ENCODE assay signal across 16 mouse cellular contexts in genomic region chr9:120012781-120013180, GRCm38 (mm10). TPM values are rescaled to one million over a fixed set of nuclear protein-coding genes. Genes with fewer than 3 reads are reported as not detected.
A peak's percentile ranks its signal among the peaks of the same experiment; 100 is the strongest.
DNase-seq lines count a peak whose midpoint lies in the region; ATAC-seq and TF ChIP-seq lines count a peak whose summit lies in the region.
"Had no signal": no experiment of that assay in that cellular context is flagged by ENCODE, and none has a peak within 500 bp of the region (broad histone marks: within the 10 kb centered on the region; RNA-seq: fewer than 3 reads in every experiment).

No protein-coding gene starts in this region.

- TF ChIP-seq EP300 in ES-Bruce4 (IDR thresholded peaks at IDR 0.05; ENCODE audit: insufficient read depth, low read depth, low read length) = no peak

- no peak for TF ChIP-seq POLR2A in ES-Bruce4 (IDR thresholded peaks at IDR 0.05; ENCODE audit: insufficient read depth, low read length)

- no peaks in the 10 kb centered on the region for H3K9me3 ChIP-seq in ES-Bruce4 (replicated peaks; ENCODE audit: control insufficient read depth, insufficient read depth, low read length, poor library complexity, severe bottlenecking)
- H3K9me3 ChIP-seq: liver, embryonic 13.5 days; stomach, embryonic 15.5 days had no signal

- no peaks in the 10 kb centered on the region for H3K36me3 ChIP-seq in ES-Bruce4 (ENCODE audit: control insufficient read depth, insufficient read depth, low read length, poor library complexity, severe bottlenecking)
- H3K36me3 ChIP-seq: embryonic facial prominence, embryonic 10.5 days; liver, embryonic 13.5 days; stomach, embryonic 15.5 days had no signal

- no peak for ATAC-seq in inflammation-experienced regulatory T-cells, adult 6 months
- ATAC-seq: forebrain, embryonic 14.5 days had no signal

- H3K4me3 ChIP-seq in layer of hippocampus, adult 2 months = no peak overlapping the region
- H3K4me3 ChIP-seq in ES-Bruce4 (ENCODE audit: low read depth, low read length) = no peak overlapping the region
- H3K4me3 ChIP-seq: embryonic facial prominence, embryonic 10.5 days; liver, embryonic 13.5 days; stomach, embryonic 15.5 days had no signal

- peak overlapping the region; percentile 98; the same call in 1 of the 2 replicates for H3K27ac ChIP-seq in layer of hippocampus, adult 2 months
- H3K27ac ChIP-seq in ES-Bruce4 (ENCODE audit: insufficient read depth, low read length) = peak overlapping the region; percentile 24; the same call in 1 of the 2 replicates
- H3K27ac ChIP-seq: embryonic facial prominence, embryonic 10.5 days; liver, embryonic 13.5 days; stomach, embryonic 15.5 days had no signal

- no peak overlapping the region for H3K9ac ChIP-seq in ES-Bruce4 (ENCODE audit: low read depth, poor library complexity, severe bottlenecking)
- H3K9ac ChIP-seq: liver, embryonic 13.5 days; stomach, embryonic 15.5 days had no signal

- H3K27me3 ChIP-seq in ES-Bruce4 (ENCODE audit: control insufficient read depth, insufficient read depth, low read length, poor library complexity, severe bottlenecking) = no peaks in the 10 kb centered on the region
- H3K27me3 ChIP-seq: stomach, embryonic 15.5 days had no signal

- no peak for TF ChIP-seq CTCF in layer of hippocampus, adult 2 months (conservative IDR thresholded peaks at IDR 0.05)
- TF ChIP-seq CTCF in ES-Bruce4 (IDR thresholded peaks at IDR 0.05; ENCODE audit: low read depth, low read length) = no peak

- peaks cover 2% of the 10 kb centered on the region for H3K4me1 ChIP-seq in ES-Bruce4 (ENCODE audit: control insufficient read depth, insufficient read depth, low read length)

- DNase-seq in cerebellum, adult 9-11 months = peak; percentile 30
- no peak for DNase-seq in cerebellum, adult 8-10 months
- DNase-seq in layer of hippocampus, adult 2 months (ENCODE audit: low spot score in 2 of 2) = no peak
- no peak for DNase-seq in layer of hippocampus, adult 9-11 months
- peak; percentile 29 for DNase-seq in c-Kit-positive CD71-negative TER-119-negative erythroid progenitor cells, embryonic 14.5 days (ENCODE audit: low read depth)
- no peak for DNase-seq in urinary bladder, postnatal 14 days (ENCODE audit: low spot score)
- DNase-seq: kidney, postnatal 10 days; liver, embryonic 13.5 days; thymus, postnatal 4 days had no signal

RNA-seq across cellular contexts. Expression of gene Xirp1, which starts 10.6 kb away (rescaled TPM):
- under 1 TPM; 0.10 to 0.23 TPM for total RNA-seq in layer of hippocampus, adult 2 months (2021)
- polyA plus RNA-seq in ES-Bruce4 (2011; ENCODE audit: insufficient read depth, insufficient read length, low read depth, missing spikeins) = not detected in 2 replicates
- polyA plus RNA-seq in inflammation-experienced regulatory T-cells, adult 6 months (2017; shearing (Covaris generic)) = not detected
- polyA plus RNA-seq: forebrain, embryonic 14.5 days; intestine, embryonic 14.5 days; midbrain, postnatal 0 days had no signal

RNA-seq across cellular contexts. Expression of gene Csrnp1, which starts 28.3 kb away (rescaled TPM):
- total RNA-seq in layer of hippocampus, adult 2 months (2021) = 10 to 100 TPM; 13.7 TPM
- polyA plus RNA-seq in ES-Bruce4 (2011; ENCODE audit: insufficient read depth, insufficient read length, low read depth, missing spikeins) = 28.4 and 39.7 TPM in 2 replicates
- 10 to 100 TPM; 21.7 to 47.3 (median 39.5) TPM for polyA plus RNA-seq in inflammation-experienced regulatory T-cells, adult 6 months (2017; shearing (Covaris generic))

RNA-seq across cellular contexts. Expression of gene Cx3cr1, which starts 56.9 kb away (rescaled TPM):
- total RNA-seq in layer of hippocampus, adult 2 months (2021) = 10 to 100 TPM; 30.8 to 31.7 TPM
- not detected in 2 replicates for polyA plus RNA-seq in ES-Bruce4 (2011; ENCODE audit: insufficient read depth, insufficient read length, low read depth, missing spikeins)
- polyA plus RNA-seq in inflammation-experienced regulatory T-cells, adult 6 months (2017; shearing (Covaris generic)) = 1 to 10 TPM in 1 of 3 experiments, under 1 TPM in 2; 0.29 to 1.2 (median 0.43) TPM

Comparison
In these comparisons a context has a peak if more than half of its experiments do, and no peak if none do; other contexts are left out.
1. DNase-seq: peak in cerebellum, adult 9-11 months (single experiment) and c-Kit-positive CD71-negative TER-119-negative erythroid progenitor cells, embryonic 14.5 days (single experiment); none in cerebellum, adult 8-10 months (single experiment), layer of hippocampus, adult 2 months (0 of 2), layer of hippocampus, adult 9-11 months (single experiment) and urinary bladder, postnatal 14 days (single experiment).